Mouse (Mus musculus) liver, adult 2 months (tissue): Measurements from ENCODE around the gene Vrk1.

Source experiments
- CTCF ChIP-seq: fragments of 200-500 bp; IDR thresholded peaks from 2 replicates; pipeline ENCODE4 v1.5.1; 2011; ENCODE audit warnings: low read depth, low read length, control low read depth
- POLR2A ChIP-seq: fragments of 200-500 bp; IDR thresholded peaks from 2 replicates; pipeline ENCODE4 v1.6.1; 2011; ENCODE audit warnings: low read length, control low read depth; ENCODE audit not compliant: insufficient read depth; ENCODE audit errors: extremely low read depth

DNA sequence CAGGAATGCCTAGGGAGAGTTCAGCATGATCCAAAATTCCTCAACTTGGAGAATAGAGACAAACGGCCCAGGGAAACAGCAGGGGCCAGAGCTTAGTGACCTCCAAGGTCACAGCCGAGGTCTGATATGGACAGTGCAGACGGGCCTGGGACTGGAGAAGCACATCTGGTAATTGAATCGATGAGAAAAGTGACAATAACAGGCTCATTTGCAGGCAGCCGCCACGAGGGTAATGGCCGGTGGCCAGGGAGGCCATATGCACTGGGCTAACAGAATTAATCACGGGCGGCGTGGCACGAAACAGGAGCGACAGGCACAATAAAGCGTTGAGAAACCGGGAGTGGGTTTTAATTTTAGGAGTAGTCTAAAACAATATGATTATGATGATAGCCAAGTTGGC, 113.2 kb downstream of the Vrk1 start:
- TF ChIP-seq CTCF (no peak), POLR2A (no peak)
